Mouse (Mus musculus): Measurements from ENCODE around the gene 1700067K01Rik. TPM values are rescaled to one million over a fixed set of nuclear protein-coding genes. Genes with fewer than 3 reads are reported as not detected.

1700067K01Rik gene
- total and polyA plus RNA-seq, 3 experiments: 0.53 to 0.69 TPM; not detected in 1

GRCm38 (mm10) chr8:83997511-83998141 is 3.7 kb upstream of the 1700067K01Rik start, which contains the start of gene Samd1:
Samd1 (plus strand) TSS chr8:83997672.
- TF ChIP-seq MXI1 (IDR thresholded peaks at IDR 0.05; ENCODE audit: low read depth, low read length) (0 out of 2 replicates have a peak, but pooled peaks have one; percentile 13), NRF1 (IDR thresholded peaks at IDR 0.05; ENCODE audit: insufficient read depth, low read depth, low read length, poor library complexity, severe bottlenecking) (peak; percentile 61), POLR2A (IDR thresholded peaks at IDR 0.05; ENCODE audit: control insufficient read depth in 1 of 2, insufficient read depth in 1 of 2, low read depth in 1 of 2, low read length in 2 of 2, poor library complexity in 1 of 2) (no peak), TCF12 (IDR thresholded peaks at IDR 0.05; ENCODE audit: low read depth, low read length) (no peak), SIN3A (IDR thresholded peaks at IDR 0.05; ENCODE audit: low read length) (0 out of 2 replicates have a peak, but pooled peaks have one; percentile 5), E2F4 (IDR thresholded peaks at IDR 0.05; ENCODE audit: borderline replicate concordance, low read depth, low read length) (no peak), SMC3 (IDR thresholded peaks at IDR 0.05; ENCODE audit: low read depth, low read length) (no peak), ETS1 (IDR thresholded peaks at IDR 0.05; ENCODE audit: low read depth, low read length) (no peak)
- Histone ChIP-seq H3K27me3 (ENCODE audit: control insufficient read depth in 1 of 2, insufficient read depth in 2 of 2, low read length in 2 of 2) (no peaks in the 10 kb centered on the region), H3K4me3 (ENCODE audit: control insufficient read depth in 1 of 2, insufficient read depth in 1 of 2, low read depth in 2 of 2, low read length in 2 of 2) (peak within 1 kb of the TSS; percentile 83 to 98), H3K27ac (ENCODE audit: control insufficient read depth, low read depth, low read length) (peak within 1 kb of the TSS; percentile 91), H3K36me3 (ENCODE audit: control insufficient read depth in 1 of 2, insufficient read depth in 2 of 2, low read length in 2 of 2) (peaks cover 3 to 9% of the 10 kb centered on the region in 2 experiments; a peak in 2 of 4 replicates), H3K9me3 (replicated peaks; ENCODE audit: insufficient read depth, low read length) (no peaks in the 10 kb centered on the region), H3K4me1 (ENCODE audit: control insufficient read depth in 1 of 2, insufficient read depth in 2 of 2, low read length in 2 of 2) (peaks cover 4 to 16% of the 10 kb centered on the region in 2 experiments), H3K9ac (ENCODE audit: control insufficient read depth, low read depth, low read length, poor library complexity, severe bottlenecking) (peak within 1 kb of the TSS; percentile 97), H3K79me2 (ENCODE audit: control insufficient read depth, insufficient read depth, low read length, poor library complexity) (peaks cover 20% of the 10 kb centered on the region)
- DNase-seq (ENCODE audit: low read depth, low spot score): peak; percentile 58

- no peak for TF ChIP-seq USF2 (IDR thresholded peaks at IDR 0.05; ENCODE audit: borderline replicate concordance in 1 of 2, insufficient read depth in 1 of 2, low read depth in 1 of 2, low read length in 2 of 2)
- no peak for TF ChIP-seq GATA1 (IDR thresholded peaks at IDR 0.05; ENCODE audit: low read depth, low read length)
- TF ChIP-seq SIN3A (IDR thresholded peaks at IDR 0.05; ENCODE audit: low read length): peak; percentile 75
- TF ChIP-seq ZMIZ1 (IDR thresholded peaks at IDR 0.05; ENCODE audit: low read depth, low read length): no peak
- peak; percentile 69 for TF ChIP-seq NRF1 (IDR thresholded peaks at IDR 0.05; ENCODE audit: insufficient read depth, low read depth, low read length, poor library complexity, severe bottlenecking)
- TF ChIP-seq CTCF (IDR thresholded peaks at IDR 0.05 in 2 of 3, conservative IDR thresholded peaks at IDR 0.05 in 1 of 3; ENCODE audit: control insufficient read depth in 1 of 3, insufficient read depth in 1 of 3, low read depth in 2 of 3, low read length in 3 of 3, poor library complexity in 1 of 3, severe bottlenecking in 1 of 3): peak; percentile 48 to 63 (median 57)
- TF ChIP-seq POLR2A (IDR thresholded peaks at IDR 0.05; ENCODE audit: control insufficient read depth in 1 of 2, insufficient read depth in 1 of 2, low read depth in 1 of 2, low read length in 2 of 2, poor library complexity in 1 of 2): peak in 1 of 2 experiments; percentile 14; a peak in 1 of 4 replicates
- peak; percentile 30 for TF ChIP-seq RAD21 (IDR thresholded peaks at IDR 0.05; ENCODE audit: low read depth, low read length)
- peak; percentile 29; the same call in 1 of the 2 replicates for TF ChIP-seq NELFE (IDR thresholded peaks at IDR 0.05; ENCODE audit: low read depth, low read length)
- TF ChIP-seq UBTF (IDR thresholded peaks at IDR 0.05; ENCODE audit: borderline replicate concordance, insufficient read depth, low read depth, low read length): peak; percentile 85; the same call in 1 of the 2 replicates
- no peak for TF ChIP-seq TBP (IDR thresholded peaks at IDR 0.05; ENCODE audit: low read depth, low read length)
- peak; percentile 55; the same call in 1 of the 2 replicates for TF ChIP-seq HCFC1 (IDR thresholded peaks at IDR 0.05; ENCODE audit: low read depth, low read length)
- peak; percentile 50 for TF ChIP-seq SMC3 (IDR thresholded peaks at IDR 0.05; ENCODE audit: low read depth, low read length)
- TF ChIP-seq MYC (IDR thresholded peaks at IDR 0.05; ENCODE audit: low read depth, low read length): peak; percentile 58; the same call in 1 of the 2 replicates
- peak overlapping the region; percentile 22 for H3K27ac ChIP-seq (ENCODE audit: control insufficient read depth, low read depth, low read length)
- H3K4me1 ChIP-seq (ENCODE audit: control insufficient read depth in 1 of 2, insufficient read depth in 2 of 2, low read length in 2 of 2): peaks cover 4 to 24% of the 10 kb centered on the region in 2 experiments
- no peaks in the 10 kb centered on the region for H3K9me3 ChIP-seq (replicated peaks; ENCODE audit: insufficient read depth, low read length)
- H3K36me3 ChIP-seq (ENCODE audit: control insufficient read depth in 1 of 2, insufficient read depth in 2 of 2, low read length in 2 of 2): peaks cover 3 to 14% of the 10 kb centered on the region in 2 experiments; a peak in 2 of 4 replicates
- H3K4me3 ChIP-seq (ENCODE audit: control insufficient read depth in 1 of 2, insufficient read depth in 1 of 2, low read depth in 2 of 2, low read length in 2 of 2): peak overlapping the region; percentile 73 to 80
- H3K27me3 ChIP-seq (ENCODE audit: control insufficient read depth in 1 of 2, insufficient read depth in 2 of 2, low read length in 2 of 2): no peaks in the 10 kb centered on the region
- H3K79me2 ChIP-seq (ENCODE audit: control insufficient read depth, insufficient read depth, low read length, poor library complexity): peaks cover 20% of the 10 kb centered on the region
- H3K9ac ChIP-seq (ENCODE audit: control insufficient read depth, low read depth, low read length, poor library complexity, severe bottlenecking): peak overlapping the region; percentile 75
- peak; percentile 83 for DNase-seq (ENCODE audit: low read depth, low spot score)
Measured at GRCm38 (mm10) chr8:83998231-83999056, 2.9 kb upstream of the 1700067K01Rik start.
